Mouse (Mus musculus) megakaryocyte, embryonic 14.5 days (primary cell): ENCODE measurements around the gene Ddx27.

ENCODE experiments used
- FLI1 ChIP-seq: IDR thresholded peaks from 2 replicates; pipeline ENCODE4 v1.6.1; 2012; ENCODE audit warnings: low read length, inconsistent platforms, mixed read lengths
- GATA1 ChIP-seq: IDR thresholded peaks from 3 replicates; pipeline ENCODE4 v1.6.1; 2012; ENCODE audit warnings: mixed read lengths, low read length, inconsistent platforms, borderline replicate concordance

DNA sequence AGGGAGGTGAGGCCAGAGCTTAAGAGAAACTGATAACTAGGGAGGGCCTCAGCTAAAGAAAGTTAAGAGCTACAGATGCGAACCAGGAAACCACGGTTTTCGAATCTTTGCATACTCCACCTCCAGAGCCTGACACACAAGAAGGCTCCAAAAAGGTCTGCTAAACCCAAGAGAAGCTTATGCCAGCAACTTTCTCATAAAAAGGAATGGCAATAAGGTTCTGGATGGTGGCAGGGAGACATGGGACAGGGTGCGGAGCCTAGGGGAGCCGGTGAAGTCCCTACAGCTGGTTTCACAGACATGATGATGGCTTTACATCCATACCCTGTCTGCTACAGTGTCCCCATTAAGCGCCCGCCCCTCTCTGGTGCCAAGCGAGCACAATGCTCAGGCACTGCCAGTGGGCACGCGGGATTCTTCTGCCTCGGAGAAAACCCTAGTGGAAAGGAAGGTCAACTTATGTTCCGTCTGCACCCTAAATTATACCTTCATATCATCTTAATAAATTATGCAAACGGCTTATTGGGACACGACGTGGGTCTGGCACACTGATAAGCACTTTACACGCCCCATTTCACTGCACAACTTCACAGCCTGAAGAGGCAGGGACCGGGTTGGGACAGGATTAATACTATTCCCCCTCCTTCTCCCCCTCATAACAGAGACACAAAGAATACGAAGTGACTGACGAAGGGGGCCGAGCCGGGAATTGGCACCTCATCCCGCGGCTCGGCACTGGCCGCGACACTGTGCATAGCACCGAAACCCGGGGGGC, 19.8 kb upstream of the Ddx27 start:
- no peak for TF ChIP-seq GATA1
- TF ChIP-seq FLI1: no peak
